19 mouse cellular contexts compared by ENCODE assay signal in genomic region chr12:104466930-104467329, GRCm38 (mm10). TPM values are rescaled to one million over a fixed set of nuclear protein-coding genes. Genes with fewer than 3 reads are reported as not detected.
DNase-seq lines count a peak whose midpoint lies in the region; ATAC-seq lines count a peak whose summit lies in the region.
"Had no signal": no experiment of that assay in that cellular context is flagged by ENCODE, and none has a peak within 500 bp of the region (broad histone marks: within the 10 kb centered on the region; RNA-seq: fewer than 3 reads in every experiment).

No protein-coding gene starts in this region.

- WGBS in hindbrain, embryonic 16.5 days: 15% methylated on average over 7 of the region's 7 CpGs
- WGBS in hindbrain, embryonic 13.5 days: 14% methylated on average over 7 of the region's 7 CpGs
- WGBS in midbrain, embryonic 11.5 days: 2% methylated on average over 7 of the region's 7 CpGs
- 10% methylated on average over 7 of the region's 7 CpGs for WGBS in midbrain, embryonic 16.5 days
- WGBS in midbrain, embryonic 13.5 days: 4% methylated on average over 7 of the region's 7 CpGs

- peak; percentile 88 for DNase-seq in midbrain, embryonic 11.5 days (ENCODE audit: low spot score, missing footprints)
- DNase-seq in retina, postnatal 1 day: peak; percentile 77
- DNase-seq: adrenal gland, adult 2 months; adrenal gland, postnatal 25 days; cerebellum, adult 2 months; cerebellum, postnatal 10 days; embryo, embryonic 11 days; forebrain, postnatal 0 days; gastrocnemius, postnatal 14 days; heart, adult 2 months; heart, postnatal 36 days had no signal

- no peak overlapping the region for H3K9ac ChIP-seq in hindbrain, embryonic 16.5 days (ENCODE audit: low read depth, low read length)
- H3K9ac ChIP-seq in hindbrain, embryonic 13.5 days: no peak overlapping the region
- no peak overlapping the region for H3K9ac ChIP-seq in midbrain, embryonic 11.5 days (ENCODE audit: low read length)
- no peak overlapping the region for H3K9ac ChIP-seq in midbrain, embryonic 16.5 days (ENCODE audit: low read depth, low read length)
- no peak overlapping the region for H3K9ac ChIP-seq in midbrain, embryonic 13.5 days (replicated peaks)
- H3K9ac ChIP-seq: forebrain, embryonic 13.5 days; forebrain, postnatal 0 days; heart, embryonic 12.5 days had no signal

- no peak overlapping the region for H3K4me3 ChIP-seq in hindbrain, embryonic 16.5 days (ENCODE audit: low read length)
- no peak overlapping the region for H3K4me3 ChIP-seq in hindbrain, embryonic 13.5 days
- no peak overlapping the region for H3K4me3 ChIP-seq in midbrain, embryonic 11.5 days (ENCODE audit: low read depth, low read length)
- H3K4me3 ChIP-seq in midbrain, embryonic 16.5 days (ENCODE audit: low read depth, low read length): no peak overlapping the region
- H3K4me3 ChIP-seq in midbrain, embryonic 13.5 days (replicated peaks): no peak overlapping the region
- H3K4me3 ChIP-seq: forebrain, embryonic 13.5 days; heart, adult 2 months; heart, embryonic 12.5 days had no signal

- H3K36me3 ChIP-seq in hindbrain, embryonic 16.5 days (ENCODE audit: control insufficient read depth, insufficient read depth, low read length): no peaks in the 10 kb centered on the region
- H3K36me3 ChIP-seq in hindbrain, embryonic 13.5 days: no peaks in the 10 kb centered on the region
- H3K36me3 ChIP-seq in midbrain, embryonic 11.5 days (ENCODE audit: control insufficient read depth, insufficient read depth, low read length): no peaks in the 10 kb centered on the region
- H3K36me3 ChIP-seq in midbrain, embryonic 16.5 days (ENCODE audit: control insufficient read depth, insufficient read depth, low read length): no peaks in the 10 kb centered on the region
- H3K36me3 ChIP-seq in midbrain, embryonic 13.5 days: no peaks in the 10 kb centered on the region
- H3K36me3 ChIP-seq: heart, embryonic 12.5 days had no signal

- H3K27me3 ChIP-seq in hindbrain, embryonic 16.5 days (replicated peaks; ENCODE audit: control insufficient read depth, insufficient read depth, low read length): peaks cover 25% of the 10 kb centered on the region
- peaks cover 75% of the 10 kb centered on the region for H3K27me3 ChIP-seq in hindbrain, embryonic 13.5 days
- peaks cover 61% of the 10 kb centered on the region for H3K27me3 ChIP-seq in midbrain, embryonic 11.5 days (ENCODE audit: control insufficient read depth, insufficient read depth, low read length)
- H3K27me3 ChIP-seq in midbrain, embryonic 16.5 days (ENCODE audit: control insufficient read depth, insufficient read depth, low read depth, low read length): peaks cover 49% of the 10 kb centered on the region
- H3K27me3 ChIP-seq in midbrain, embryonic 13.5 days: peaks cover 91% of the 10 kb centered on the region

- no peak overlapping the region for H3K27ac ChIP-seq in hindbrain, embryonic 16.5 days (ENCODE audit: low read depth, low read length)
- no peak overlapping the region for H3K27ac ChIP-seq in hindbrain, embryonic 13.5 days
- no peak overlapping the region for H3K27ac ChIP-seq in midbrain, embryonic 11.5 days (ENCODE audit: low read depth, low read length)
- H3K27ac ChIP-seq in midbrain, embryonic 16.5 days (ENCODE audit: low read length): no peak overlapping the region
- H3K27ac ChIP-seq in midbrain, embryonic 13.5 days: no peak overlapping the region
- H3K27ac ChIP-seq: forebrain, embryonic 13.5 days; heart, adult 2 months had no signal

- H3K4me1 ChIP-seq in hindbrain, embryonic 16.5 days (ENCODE audit: control insufficient read depth, insufficient read depth, low read depth, low read length): peaks cover 5% of the 10 kb centered on the region
- peaks cover 16% of the 10 kb centered on the region for H3K4me1 ChIP-seq in hindbrain, embryonic 13.5 days (replicated peaks)
- H3K4me1 ChIP-seq in midbrain, embryonic 11.5 days (ENCODE audit: control insufficient read depth, insufficient read depth, low read length): peaks cover 14% of the 10 kb centered on the region
- peaks cover 5% of the 10 kb centered on the region for H3K4me1 ChIP-seq in midbrain, embryonic 16.5 days (ENCODE audit: control insufficient read depth, insufficient read depth, low read length)
- peaks cover 23% of the 10 kb centered on the region for H3K4me1 ChIP-seq in midbrain, embryonic 13.5 days (replicated peaks)

- no peak overlapping the region for H3K4me2 ChIP-seq in hindbrain, embryonic 16.5 days (ENCODE audit: low read length)
- no peak overlapping the region for H3K4me2 ChIP-seq in hindbrain, embryonic 13.5 days
- no peak overlapping the region for H3K4me2 ChIP-seq in midbrain, embryonic 11.5 days
- no peak overlapping the region for H3K4me2 ChIP-seq in midbrain, embryonic 16.5 days (ENCODE audit: low read length)
- H3K4me2 ChIP-seq in midbrain, embryonic 13.5 days (replicated peaks): no peak overlapping the region
- H3K4me2 ChIP-seq: forebrain, embryonic 13.5 days; heart, embryonic 12.5 days had no signal

- peak; percentile 45; the same call in 1 of the 2 replicates for ATAC-seq in hindbrain, embryonic 16.5 days
- no peak for ATAC-seq in hindbrain, embryonic 13.5 days (ENCODE audit: low FRiP score)
- ATAC-seq in midbrain, embryonic 11.5 days (ENCODE audit: low FRiP score): peak; percentile 63
- ATAC-seq in midbrain, embryonic 16.5 days: no peak
- peak; percentile 71 for ATAC-seq in midbrain, embryonic 13.5 days
- no peak for ATAC-seq in megakaryocyte, adult 5-6 weeks (ENCODE audit: poor library complexity, severe bottlenecking)
- ATAC-seq: forebrain, embryonic 13.5 days; forebrain, postnatal 0 days had no signal

- H3K9me3 ChIP-seq in hindbrain, embryonic 16.5 days (ENCODE audit: control insufficient read depth, low read length): no peaks in the 10 kb centered on the region
- no peaks in the 10 kb centered on the region for H3K9me3 ChIP-seq in hindbrain, embryonic 13.5 days
- no peaks in the 10 kb centered on the region for H3K9me3 ChIP-seq in midbrain, embryonic 11.5 days (ENCODE audit: control insufficient read depth, low read length)
- no peaks in the 10 kb centered on the region for H3K9me3 ChIP-seq in midbrain, embryonic 16.5 days (replicated peaks; ENCODE audit: control insufficient read depth, low read length, poor library complexity, severe bottlenecking)
- no peaks in the 10 kb centered on the region for H3K9me3 ChIP-seq in midbrain, embryonic 13.5 days
- H3K9me3 ChIP-seq: forebrain, embryonic 13.5 days; heart, embryonic 12.5 days had no signal

RNA-seq across cellular contexts. Expression of gene Gsc, which starts 6.2 kb away (rescaled TPM):
- 0.24 and 0.29 TPM in 2 replicates for polyA plus RNA-seq in hindbrain, embryonic 16.5 days (2015; fragmentation: Nextera tagmentation; extraction: Ambion mirVana)
- polyA plus RNA-seq in hindbrain, embryonic 13.5 days (2015; fragmentation: Nextera tagmentation; extraction: Ambion mirVana): 0.31 TPM in 1 of 2 replicates, not detected in the other
- polyA plus RNA-seq in midbrain, embryonic 11.5 days (2014; fragmentation: Nextera tagmentation; extraction: Ambion mirVana): 0.17 and 0.59 TPM in 2 replicates
- polyA plus RNA-seq in midbrain, embryonic 16.5 days (2015; fragmentation: Nextera tagmentation; extraction: Ambion mirVana): 0.50 and 1.0 TPM in 2 replicates
- 0.32 TPM in 1 of 2 replicates, not detected in the other for polyA plus RNA-seq in midbrain, embryonic 13.5 days (2015; fragmentation: Nextera tagmentation; extraction: Ambion mirVana)
- total RNA-seq in megakaryocyte, adult 5-6 weeks (2015): not detected in 2 replicates
- total RNA-seq in megakaryocyte, adult 5-6 weeks (2017): not detected in 2 replicates
- total RNA-seq: adrenal gland, adult 2 months; adrenal gland, postnatal 25 days; gastrocnemius, adult 18-20 months; heart, adult 2 months; heart, postnatal 36 days had no signal
- polyA plus RNA-seq: cerebellum, adult 2 months; forebrain, embryonic 13.5 days; forebrain, postnatal 0 days had no signal

Comparison
In these comparisons a context has a peak if more than half of its experiments do, and no peak if none do; other contexts are left out.
1. ATAC-seq: peak in hindbrain, embryonic 16.5 days (single experiment), midbrain, embryonic 11.5 days (single experiment) and midbrain, embryonic 13.5 days (single experiment); none in hindbrain, embryonic 13.5 days (single experiment), midbrain, embryonic 16.5 days (single experiment) and megakaryocyte, adult 5-6 weeks (single experiment).